Mouse (Mus musculus) brain, embryonic 14.5 days (tissue): ENCODE results near the gene Tinag. TPM values are rescaled to one million over a fixed set of nuclear protein-coding genes. Genes with fewer than 3 reads are reported as not detected.

Experiments
- DNase-seq: peaks from one replicate; pipeline ENCODE4 v3.0.0-alpha.2; 2011; ENCODE audit warnings: low read depth
- CTCF ChIP-seq: fragments of 200-500 bp; IDR thresholded peaks from 2 replicates; pipeline ENCODE4 v1.5.1; 2012; ENCODE audit warnings: inconsistent platforms, mild to moderate bottlenecking, moderate library complexity, borderline replicate concordance; ENCODE audit not compliant: insufficient read depth, insufficient read length; ENCODE audit errors: extremely low read depth
- POLR2A ChIP-seq: fragments of 200-500 bp; IDR thresholded peaks from 2 replicates; pipeline ENCODE4 v1.6.1; 2012; ENCODE audit warnings: mild to moderate bottlenecking, inconsistent platforms, borderline replicate concordance; ENCODE audit not compliant: poor library complexity, insufficient read depth, insufficient read length, severe bottlenecking; ENCODE audit errors: extremely low read depth
- polyA plus RNA-seq: library from polyadenylated mRNA; depleted of rRNA; stranded (reverse); fragments of >200 nt; gene quantifications from 2 replicates; pipeline ENCODE4 v1.2.3, GENCODE M21; 2012

Tinag gene
- polyA plus RNA-seq, 1 experiment: not detected

DNA sequence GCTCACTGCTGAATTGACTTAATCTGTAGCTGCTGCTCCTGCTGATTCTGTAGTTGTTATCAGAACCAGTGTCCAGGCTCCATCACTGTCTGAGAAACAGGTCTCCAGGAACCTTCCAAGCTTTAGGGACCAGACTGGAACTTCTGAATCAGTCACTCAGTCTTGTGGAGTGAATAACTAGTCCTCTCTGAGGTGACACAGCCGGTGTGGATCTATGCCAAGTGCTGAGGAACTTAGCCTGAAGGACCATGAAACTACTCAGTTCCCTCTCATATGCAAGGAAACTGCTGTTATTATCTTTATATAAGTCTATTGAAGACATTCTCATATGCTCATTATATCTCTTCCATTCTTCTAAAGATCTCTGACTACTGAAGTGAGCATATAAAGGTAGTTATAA lies 49.6 kb downstream of the Tinag start:
- TF ChIP-seq POLR2A (no peak), CTCF (no peak)
- DNase-seq: no peak

- DNase-seq: no peak
- TF ChIP-seq POLR2A: no peak
- peak; percentile 31; the same call in 1 of the 2 replicates for TF ChIP-seq CTCF
Observed at GRCm38 (mm10) chr9:76989946-76990345, 55.6 kb downstream of the Tinag start.

GRCm38 (mm10) chr9:76934813-76935212 lies 110.8 kb downstream of the Tinag start:
- peak; percentile 10 for DNase-seq
- TF ChIP-seq CTCF (no peak), POLR2A (no peak)

DNA sequence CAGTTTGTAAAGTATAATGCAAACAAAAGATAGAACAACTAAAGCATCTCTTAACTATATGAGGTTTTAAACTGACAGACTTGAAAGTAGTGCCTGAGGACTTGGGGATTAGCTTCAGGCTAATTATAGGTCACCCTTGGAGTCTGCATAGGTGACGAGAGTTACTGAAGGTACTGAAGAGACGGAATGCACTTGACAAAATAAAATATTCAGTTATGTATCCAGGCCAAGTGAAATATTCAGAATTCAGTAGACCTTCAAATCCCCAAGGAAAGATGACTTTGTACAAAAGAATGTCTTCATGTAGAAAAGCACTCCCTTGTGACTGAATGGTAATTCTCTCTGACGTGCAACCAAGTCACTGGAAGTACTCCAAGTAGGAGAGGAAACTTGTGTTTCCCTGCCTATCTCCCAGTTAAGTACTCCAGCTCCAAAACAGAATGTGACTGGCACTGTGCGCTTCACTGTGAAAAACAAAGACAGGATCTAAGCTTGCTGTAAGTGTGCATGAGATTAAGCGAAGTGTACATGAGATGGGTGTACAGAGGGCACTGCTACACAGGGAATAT lies 130.4 kb downstream of the Tinag start:
- DNase-seq: no peak
- TF ChIP-seq CTCF (no peak), POLR2A (no peak)
